Mouse (Mus musculus) embryonic fibroblast, embryonic 13.5 days (primary cell): ENCODE results near the gene Tfdp2.
"Not testable (repeated sequence)": the region's sequence is repeated elsewhere in the genome, so short reads cannot be mapped to it uniquely, and the experiment has no call there.

Source experiments
- CTCF ChIP-seq: IDR thresholded peaks from 2 replicates; pipeline ENCODE4 v1.5.1; 2011; ENCODE audit warnings: mild to moderate bottlenecking, control low read depth, low read length, moderate library complexity, borderline replicate concordance; ENCODE audit not compliant: insufficient read depth
- POLR2A ChIP-seq: IDR thresholded peaks from 2 replicates; pipeline ENCODE4 v1.6.1; 2011; ENCODE audit warnings: low read depth, mild to moderate bottlenecking, control low read depth, low read length, moderate library complexity

- not testable (repeated sequence) for TF ChIP-seq POLR2A, CTCF
Measured at GRCm38 (mm10) chr9:96351771-96352170, 155.7 kb downstream of the Tfdp2 start.
